Mouse (Mus musculus) adrenal gland, adult 10 weeks (tissue): ENCODE measurements around the gene Nans. TPM values are rescaled to one million over a fixed set of nuclear protein-coding genes. Genes with fewer than 3 reads are reported as not detected.

Source experiments
- polyA plus RNA-seq: library from polyadenylated mRNA; stranded (reverse); fragments of 350-450 nt; fragmentation: Illumina TruSeq; extraction: RNeasy Lipid Tissue Mini Kit (QIAGEN cat#74804); gene quantifications from one replicate; pipeline ENCODE4 v1.2.3, GENCODE M21; 2014; ENCODE audit warnings: low read depth, low replicate concordance

The Nans gene
- 2.8 TPM for polyA plus RNA-seq

DNA sequence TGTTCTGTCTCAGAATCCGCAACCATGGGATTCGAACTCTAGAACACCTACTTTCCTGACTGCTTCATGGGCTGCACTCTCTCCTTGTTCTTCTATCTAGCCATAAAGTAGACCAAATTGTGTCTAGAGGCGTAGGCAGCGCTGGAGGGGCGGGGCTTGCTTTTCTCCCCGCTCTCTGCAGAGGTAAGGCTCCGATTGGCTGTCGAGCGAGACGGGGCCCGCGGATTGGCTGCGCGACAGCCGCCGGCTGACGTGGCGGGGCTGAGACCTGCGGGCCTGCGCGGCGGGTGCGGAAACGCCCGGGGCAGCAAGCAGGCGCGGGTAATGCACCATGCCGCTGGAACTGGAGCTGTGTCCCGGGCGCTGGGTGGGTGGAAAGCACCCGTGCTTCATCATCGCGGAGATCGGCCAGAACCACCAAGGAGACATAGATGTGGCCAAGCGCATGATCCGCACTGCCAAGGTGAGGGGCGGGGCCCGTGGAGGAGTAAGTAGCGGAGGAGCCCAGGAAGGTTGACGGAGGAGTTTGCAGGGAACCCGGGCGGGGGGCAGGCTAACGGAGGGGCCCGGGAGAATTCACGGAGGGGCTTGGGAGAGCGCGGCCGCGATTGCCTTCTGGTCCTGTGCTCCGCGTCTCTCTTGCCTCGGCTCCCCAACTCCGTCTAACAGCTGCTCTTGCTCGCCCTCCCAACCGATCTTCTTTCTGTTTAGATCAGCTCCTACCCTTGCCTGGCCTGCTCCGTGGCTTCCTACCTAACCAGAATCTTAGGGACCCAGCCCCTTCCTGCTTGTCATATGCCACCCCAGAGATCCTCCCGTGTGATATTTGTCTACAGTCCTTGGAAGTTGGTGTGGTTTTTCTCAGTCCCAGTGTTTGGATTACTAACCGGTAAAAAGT, at the start of gene Nans:
Nans (plus strand) TSS at position 221 of the 898 bp plus-strand sequence.

DNA sequence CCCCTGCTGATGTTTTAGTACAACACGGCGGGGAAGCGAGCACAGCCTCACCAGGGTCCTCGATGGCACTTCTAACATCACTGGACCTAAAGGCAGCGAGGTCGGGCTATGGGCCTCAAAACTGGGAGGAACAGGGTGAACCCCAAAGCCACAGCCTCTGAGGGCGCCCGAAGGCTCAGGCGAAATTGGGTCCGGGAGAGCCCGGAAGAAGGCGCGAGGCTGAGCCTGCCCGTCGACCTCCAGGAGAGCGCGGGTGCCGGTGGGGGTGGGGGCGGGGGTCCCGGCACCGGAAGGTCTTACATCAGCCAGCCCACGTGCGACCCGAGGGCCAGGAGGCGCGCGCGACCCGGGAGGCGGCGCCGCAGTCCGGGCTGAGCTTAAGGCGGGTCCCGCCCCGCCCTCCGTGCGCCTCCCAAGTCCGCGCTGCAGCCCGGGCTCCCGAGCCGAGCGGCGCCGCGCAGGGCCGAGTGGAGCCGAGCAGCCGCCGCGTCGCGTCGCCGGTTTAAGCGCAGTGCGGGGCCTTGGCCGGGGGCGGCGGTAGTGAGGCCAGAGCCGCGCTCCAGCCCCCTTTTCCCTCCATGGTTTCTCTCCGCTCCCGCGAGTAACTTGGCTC, 38.4 kb upstream of the Nans start, which contains the start of gene Anp32b:
Anp32b (plus strand) TSS at position 384 of the 613 bp plus-strand sequence.

DNA sequence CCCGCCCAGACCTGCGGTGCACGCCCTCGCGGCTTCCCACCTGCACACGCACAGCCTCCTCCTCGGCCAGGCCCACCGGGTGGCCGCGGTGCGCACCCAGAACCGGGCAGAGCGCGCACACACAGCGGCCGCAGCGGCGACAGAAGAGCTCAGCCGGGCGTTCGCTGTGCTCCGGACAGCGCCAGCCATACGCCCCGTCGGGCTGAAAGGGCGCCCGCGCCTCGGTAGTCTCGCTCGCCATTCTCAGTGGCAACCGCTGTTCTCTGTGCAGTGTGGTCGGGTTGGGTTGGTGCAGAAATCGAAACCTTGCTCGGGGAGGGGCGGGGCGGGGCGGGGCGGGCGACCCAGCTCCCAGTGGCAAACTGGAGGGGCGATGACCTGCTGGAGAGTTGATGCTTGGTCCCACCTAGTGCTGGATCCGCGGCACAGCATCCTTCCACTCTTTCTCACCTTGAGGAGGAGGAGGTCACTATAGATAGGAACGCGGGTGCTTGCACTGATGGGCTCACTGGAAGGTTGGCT, 46.9 kb downstream of the Nans start, which contains the start of gene Trim14:
Trim14 (minus strand) TSS at position 302 of the 522 bp plus-strand sequence.

Other genes with a start within 250 kb of the Nans start
- gene Foxe1, start 145.6 kb upstream of the Nans start, polyA plus RNA-seq = not detected
- gene Trmo, start 99.8 kb upstream of the Nans start, polyA plus RNA-seq = 0.76 TPM
- gene Hemgn, start 75.7 kb upstream of the Nans start, polyA plus RNA-seq = not detected
- 301 TPM for gene Anp32b, start 38.3 kb upstream of the Nans start, polyA plus RNA-seq
- 5.3 TPM for gene Trim14, start 46.9 kb downstream of the Nans start, polyA plus RNA-seq
- gene Coro2a, start 113.0 kb downstream of the Nans start, polyA plus RNA-seq = 2.3 TPM
- not detected for gene Tbc1d2, start 161.0 kb downstream of the Nans start, polyA plus RNA-seq